Mouse (Mus musculus) CH12.LX (cell line): ENCODE measurements around the gene Zbtb17. TPM values are rescaled to one million over a fixed set of nuclear protein-coding genes. Genes with fewer than 3 reads are reported as not detected.

Source experiments
- DNase-seq: peaks from one replicate; pipeline ENCODE4 v3.0.0-alpha.2; 2013; ENCODE audit errors: extremely low read depth
- H3K27ac ChIP-seq: 2 replicates; pipeline ENCODE4 v1.5.1; 2012; ENCODE audit warnings: low read depth, mild to moderate bottlenecking, control low read depth, moderate library complexity; ENCODE audit not compliant: insufficient read depth
- H3K27me3 ChIP-seq: replicated peaks from 2 replicates; pipeline ENCODE3; 2012; ENCODE audit warnings: inconsistent platforms
- H3K36me3 ChIP-seq, 2 experiments: replicated peaks in 1 of 2; 2 replicates each; pipeline versions ENCODE3 to v1.6.1; 2012; ENCODE audit warnings: inconsistent platforms in 1 of 2, low read length in 1 of 2, mild to moderate bottlenecking in 1 of 2, mixed read lengths in 1 of 2, moderate library complexity in 1 of 2; ENCODE audit not compliant: control insufficient read depth in 1 of 2, insufficient read depth in 1 of 2
- H3K4me1 ChIP-seq, 2 experiments: 2 replicates each; pipeline ENCODE4 v1.6.1; 2012; ENCODE audit warnings: inconsistent platforms in 1 of 2, moderate library complexity in 1 of 2; ENCODE audit not compliant: insufficient read depth in 2 of 2, control insufficient read depth in 1 of 2
- H3K4me2 ChIP-seq: 2 replicates; pipeline ENCODE4 v1.6.1; 2012; ENCODE audit warnings: low read depth, mild to moderate bottlenecking, control low read depth; ENCODE audit not compliant: poor library complexity, insufficient read depth, severe bottlenecking
- H3K4me3 ChIP-seq, 3 experiments: fragments of 150-350 bp in 1 of 3; sonication (generic) in 1 of 3; replicated peaks in 1 of 3; 2 replicates each; pipeline versions ENCODE3 to v1.5.1; 2011 to 2012; ENCODE audit warnings: low read depth in 2 of 3, low read length in 2 of 3, mild to moderate bottlenecking in 2 of 3, moderate library complexity in 2 of 3, control low read depth in 1 of 3, improper control_type of control experiment in 1 of 3, inconsistent platforms in 1 of 3, mixed read lengths in 1 of 3; ENCODE audit not compliant: poor library complexity in 1 of 3
- H3K79me2 ChIP-seq: replicated peaks from 2 replicates; pipeline ENCODE4 v1.6.1; 2012; ENCODE audit warnings: mild to moderate bottlenecking, moderate library complexity; ENCODE audit not compliant: control insufficient read depth, poor library complexity, insufficient read depth, severe bottlenecking; ENCODE audit errors: extremely low read depth
- H3K9ac ChIP-seq: 2 replicates; pipeline ENCODE4 v1.6.1; 2012; ENCODE audit warnings: low read depth, mild to moderate bottlenecking, control low read depth, moderate library complexity; ENCODE audit not compliant: insufficient read depth
- H3K9me3 ChIP-seq: replicated peaks from 2 replicates; pipeline ENCODE3; 2012; ENCODE audit warnings: low read length, inconsistent platforms, mixed read lengths
- BHLHE40 ChIP-seq: IDR thresholded peaks from 2 replicates; pipeline ENCODE4 v1.6.1; 2011; ENCODE audit warnings: mild to moderate bottlenecking, low read depth, low read length, improper control_type of control experiment
- CHD1 ChIP-seq: IDR thresholded peaks from 2 replicates; pipeline ENCODE4 v1.6.1; 2012; ENCODE audit warnings: low read depth, low read length, improper control_type of control experiment, inconsistent platforms
- CHD2 ChIP-seq: IDR thresholded peaks from 2 replicates; pipeline ENCODE4 v1.6.1; 2011; ENCODE audit warnings: low read length, improper control_type of control experiment
- CTCF ChIP-seq, 2 experiments: IDR thresholded peaks in 1 of 2; conservative IDR thresholded peaks in 1 of 2; 2 replicates each; pipeline ENCODE4 v1.5.1; 2011 to 2012; ENCODE audit warnings: low read depth in 2 of 2, low read length in 2 of 2, improper control_type of control experiment in 1 of 2, inconsistent platforms in 1 of 2, mild to moderate bottlenecking in 1 of 2, moderate library complexity in 1 of 2
- E2F4 ChIP-seq: IDR thresholded peaks from 2 replicates; pipeline ENCODE4 v1.6.1; 2011; ENCODE audit warnings: low read depth, low read length, improper control_type of control experiment; ENCODE audit not compliant: insufficient replicate concordance
- ELF1 ChIP-seq: IDR thresholded peaks from 2 replicates; pipeline ENCODE4 v1.6.1; 2014; ENCODE audit warnings: low read depth, mild to moderate bottlenecking, inconsistent platforms, low read length, improper control_type of control experiment
- ETS1 ChIP-seq: conservative IDR thresholded peaks from 2 replicates; pipeline ENCODE4 v1.6.1; 2012; ENCODE audit warnings: low read depth, mild to moderate bottlenecking, inconsistent platforms, low read length, improper control_type of control experiment, moderate library complexity
- IRF4 ChIP-seq: IDR thresholded peaks from 2 replicates; pipeline ENCODE4 v1.6.1; 2014; ENCODE audit warnings: low read depth, mild to moderate bottlenecking, inconsistent platforms, low read length, improper control_type of control experiment
- JUND ChIP-seq: conservative IDR thresholded peaks from 2 replicates; pipeline ENCODE4 v1.6.1; 2011; ENCODE audit warnings: low read depth, low read length, improper control_type of control experiment
- MAFK ChIP-seq: IDR thresholded peaks from 2 replicates; pipeline ENCODE4 v1.6.1; 2011; ENCODE audit warnings: low read length, improper control_type of control experiment; ENCODE audit not compliant: insufficient replicate concordance
- MAZ ChIP-seq: IDR thresholded peaks from 2 replicates; pipeline ENCODE4 v1.6.1; 2012; ENCODE audit warnings: low read depth, mild to moderate bottlenecking, inconsistent platforms, low read length, improper control_type of control experiment, moderate library complexity
- MXI1 ChIP-seq: IDR thresholded peaks from 2 replicates; pipeline ENCODE4 v1.6.1; 2011; ENCODE audit warnings: mild to moderate bottlenecking, low read depth, low read length, improper control_type of control experiment
- MYC ChIP-seq: IDR thresholded peaks from 2 replicates; pipeline ENCODE4 v1.6.1; 2011; ENCODE audit warnings: low read depth, mild to moderate bottlenecking, improper control_type of control experiment, low read length
- NELFE ChIP-seq: IDR thresholded peaks from 2 replicates; pipeline ENCODE4 v1.6.1; 2011; ENCODE audit warnings: low read depth, low read length, improper control_type of control experiment
- NRF1 ChIP-seq: IDR thresholded peaks from 2 replicates; pipeline ENCODE4 v1.6.1; 2014; ENCODE audit warnings: low read depth, mild to moderate bottlenecking, inconsistent platforms, low read length, improper control_type of control experiment, moderate library complexity
- PAX5 ChIP-seq: IDR thresholded peaks from 2 replicates; pipeline ENCODE4 v1.6.1; 2012; ENCODE audit warnings: low read length, inconsistent platforms, mixed read lengths
- POLR2A ChIP-seq: IDR thresholded peaks from 2 replicates; pipeline ENCODE4 v1.6.1; 2011; ENCODE audit warnings: low read depth, mild to moderate bottlenecking, improper control_type of control experiment, low read length
- POLR2AphosphoS2 ChIP-seq: IDR thresholded peaks from 2 replicates; pipeline ENCODE4 v1.6.1; 2011; ENCODE audit warnings: low read depth, low read length, improper control_type of control experiment
- RAD21 ChIP-seq: IDR thresholded peaks from 2 replicates; pipeline ENCODE4 v1.6.1; 2011; ENCODE audit warnings: low read depth, mild to moderate bottlenecking, low read length, improper control_type of control experiment, moderate library complexity
- RCOR1 ChIP-seq: conservative IDR thresholded peaks from 2 replicates; pipeline ENCODE4 v1.6.1; 2012; ENCODE audit warnings: low read depth, mild to moderate bottlenecking, inconsistent platforms, low read length, improper control_type of control experiment
- SMC3 ChIP-seq: IDR thresholded peaks from 2 replicates; pipeline ENCODE4 v1.6.1; 2011; ENCODE audit warnings: low read depth, low read length, improper control_type of control experiment
- UBTF ChIP-seq: IDR thresholded peaks from 2 replicates; pipeline ENCODE4 v1.6.1; 2012; ENCODE audit warnings: low read depth, mild to moderate bottlenecking, inconsistent platforms, low read length, improper control_type of control experiment, moderate library complexity
- ZNF384 ChIP-seq: IDR thresholded peaks from 2 replicates; pipeline ENCODE4 v1.6.1; 2012; ENCODE audit warnings: low read depth, low read length, improper control_type of control experiment, inconsistent platforms
- dilution Hi-C: fragments of 300-500 bp; cut with MboI; formaldehyde crosslinking; loops from 2 replicates; pipeline ENCODE4 v1.14.3; 2020; ENCODE audit warnings: low sequenced_read_pairs; ENCODE audit not compliant: extremely low pct_unique_long_range_greater_than_20kb, extremely low pct_ligation_motif_present
- in situ Hi-C: fragments of 300-500 bp; cut with MboI; formaldehyde crosslinking; loops from 3 replicates; pipeline ENCODE4 v1.14.3; 2019; ENCODE audit warnings: low sequenced_read_pairs, low pct_ligation_motif_present, low pct_unique_long_range_greater_than_20kb, mixed read lengths
- polyA plus RNA-seq: library from polyadenylated mRNA; unstranded; fragments of >175 nt; gene quantifications from 2 replicates; pipeline ENCODE4 v1.2.1, GENCODE M21; 2012; ENCODE audit warnings: low read depth; ENCODE audit not compliant: insufficient read length
- total RNA-seq, 2 experiments: library from RNA; depleted of rRNA; stranded (reverse); fragments of 300-350 nt in 1 of 2; fragments of >200 nt in 1 of 2; gene quantifications; 2 replicates each; pipeline ENCODE4 v1.2.3; 2012 to 2014

The Zbtb17 gene
- total and polyA plus RNA-seq, 3 experiments: 21.4 to 51.2 (median 47.6) TPM

- Histone ChIP-seq H3K27ac (no peak overlapping the region), H3K4me2 (no peak overlapping the region), H3K9ac (no peak overlapping the region), H3K27me3 (no peaks in the 10 kb centered on the region), H3K4me1 (no peaks in the 10 kb centered on the region), H3K36me3 (peaks cover 70 to 90% of the 10 kb centered on the region in 2 experiments), H3K4me3 (no peak overlapping the region), H3K79me2 (no peaks in the 10 kb centered on the region), H3K9me3 (no peaks in the 10 kb centered on the region)
- DNase-seq: no peak
- dilution Hi-C loops (no loop called here), in situ Hi-C loops (no loop called here)
- peak; percentile 90 for TF ChIP-seq MAFK
- TF ChIP-seq BHLHE40: no peak
- no peak for TF ChIP-seq MAZ
- TF ChIP-seq JUND: no peak
- TF ChIP-seq E2F4: no peak
- no peak for TF ChIP-seq MXI1
Observed at GRCm38 (mm10) chr4:141487581-141487980, 43.1 kb downstream of the Zbtb17 start.

GRCm38 (mm10) chr4:141488670-141489069 lies 44.2 kb downstream of the Zbtb17 start:
- dilution Hi-C loops: no loop called here

GRCm38 (mm10) chr4:141500637-141501036 lies 56.2 kb downstream of the Zbtb17 start:
- in situ Hi-C loops: no loop called here
- Histone ChIP-seq H3K27me3 (no peaks in the 10 kb centered on the region), H3K9me3 (no peaks in the 10 kb centered on the region), H3K27ac (no peak overlapping the region), H3K4me1 (peaks cover 3 to 19% of the 10 kb centered on the region in 2 experiments), H3K36me3 (peaks cover 7 to 70% of the 10 kb centered on the region in 2 experiments), H3K79me2 (peaks cover 36% of the 10 kb centered on the region), H3K4me3 (no peak overlapping the region), H3K9ac (no peak overlapping the region), H3K4me2 (no peak overlapping the region)
- no peak for DNase-seq
- TF ChIP-seq CHD1 (no peak), NRF1 (no peak), IRF4 (no peak), E2F4 (no peak), ELF1 (no peak), RCOR1 (no peak), SMC3 (no peak), POLR2A (no peak), POLR2AphosphoS2 (no peak), RAD21 (no peak), CHD2 (no peak), UBTF (no peak), MYC (no peak), MAZ (no peak), NELFE (no peak), JUND (no peak), CTCF (conservative IDR thresholded peaks at IDR 0.05 in 1 of 2, IDR thresholded peaks at IDR 0.05 in 1 of 2; ENCODE audit: low read depth in 2 of 2, low read length in 2 of 2) (no peak), ETS1 (no peak), PAX5 (no peak)
- dilution Hi-C loops: no loop called here

More at GRCm38 (mm10) chr4:141488670-141489069, 44.2 kb downstream of the Zbtb17 start:
- in situ Hi-C loops: no loop called here
- H3K27ac ChIP-seq: no peak overlapping the region
- H3K4me2 ChIP-seq: no peak overlapping the region
- no peaks in the 10 kb centered on the region for H3K27me3 ChIP-seq
- no peak overlapping the region for H3K9ac ChIP-seq
- no peak for DNase-seq
- H3K36me3 ChIP-seq: peaks cover 69 to 90% of the 10 kb centered on the region in 2 experiments
- no peak overlapping the region for H3K4me3 ChIP-seq
- H3K4me1 ChIP-seq: no peaks in the 10 kb centered on the region
- H3K79me2 ChIP-seq: no peaks in the 10 kb centered on the region
- no peaks in the 10 kb centered on the region for H3K9me3 ChIP-seq
- TF ChIP-seq CTCF (conservative IDR thresholded peaks at IDR 0.05 in 1 of 2, IDR thresholded peaks at IDR 0.05 in 1 of 2; ENCODE audit: low read depth in 2 of 2, low read length in 2 of 2) (peak in 1 of 2 experiments; percentile 46; a peak in 2 of 4 replicates), RAD21 (peak; percentile 39), ZNF384 (no peak), SMC3 (peak; percentile 38), POLR2AphosphoS2 (no peak)
